Mouse (Mus musculus) MEL (cell line): ENCODE results near the gene Trim2. TPM values are rescaled to one million over a fixed set of nuclear protein-coding genes. Genes with fewer than 3 reads are reported as not detected.
A peak's percentile ranks its signal among the peaks of the same experiment; 100 is the strongest.

Source experiments
- DNase-seq: peaks from one replicate; pipeline ENCODE4 v3.0.0; 2011; ENCODE audit warnings: low read depth, low spot score
- H3K27ac ChIP-seq: 2 replicates; pipeline ENCODE4 v1.5.1; 2012; ENCODE audit warnings: low read depth, mild to moderate bottlenecking, control low read depth, low read length, moderate library complexity; ENCODE audit not compliant: control insufficient read depth
- H3K27me3 ChIP-seq, 2 experiments: fragments of 150-350 bp in 1 of 2; sonication (generic) in 1 of 2; 2 replicates each; pipeline ENCODE4 v1.6.1; 2012; ENCODE audit warnings: low read length in 2 of 2, mild to moderate bottlenecking in 2 of 2, improper control_type of control experiment in 1 of 2, moderate library complexity in 1 of 2; ENCODE audit not compliant: insufficient read depth in 2 of 2, control insufficient read depth in 1 of 2
- H3K36me3 ChIP-seq, 2 experiments: 2 replicates each; pipeline ENCODE4 v1.6.1; 2012 to 2014; ENCODE audit warnings: low read length in 2 of 2, improper control_type of control experiment in 1 of 2, inconsistent platforms in 1 of 2, mild to moderate bottlenecking in 1 of 2; ENCODE audit not compliant: insufficient read depth in 2 of 2, control insufficient read depth in 1 of 2
- H3K4me1 ChIP-seq, 2 experiments: fragments of 150-350 bp in 1 of 2; sonication (generic) in 1 of 2; 2 replicates each; pipeline ENCODE4 v1.6.1; 2012; ENCODE audit warnings: low read length in 2 of 2, improper control_type of control experiment in 1 of 2, mild to moderate bottlenecking in 1 of 2; ENCODE audit not compliant: insufficient read depth in 2 of 2, control insufficient read depth in 1 of 2
- H3K4me3 ChIP-seq, 2 experiments: fragments of 150-350 bp in 1 of 2; sonication (generic) in 1 of 2; 2 replicates each; pipeline ENCODE4 v1.5.1; 2012; ENCODE audit warnings: low read depth in 2 of 2, low read length in 2 of 2, mild to moderate bottlenecking in 2 of 2, moderate library complexity in 2 of 2, control low read depth in 1 of 2, improper control_type of control experiment in 1 of 2; ENCODE audit not compliant: control insufficient read depth in 1 of 2, insufficient read depth in 1 of 2
- H3K79me2 ChIP-seq: 2 replicates; pipeline ENCODE4 v1.6.1; 2012; ENCODE audit warnings: mild to moderate bottlenecking, low read length, moderate library complexity; ENCODE audit not compliant: control insufficient read depth, poor library complexity, insufficient read depth
- H3K9ac ChIP-seq: 2 replicates; pipeline ENCODE4 v1.6.1; 2012; ENCODE audit warnings: low read depth, mild to moderate bottlenecking, control low read depth, low read length, moderate library complexity; ENCODE audit not compliant: control insufficient read depth, poor library complexity, severe bottlenecking
- H3K9me3 ChIP-seq: fragments of 150-350 bp; sonication (generic); replicated peaks from 2 replicates; pipeline ENCODE4 v1.6.1; 2012; ENCODE audit warnings: mild to moderate bottlenecking, low read length, improper control_type of control experiment, moderate library complexity; ENCODE audit not compliant: insufficient read depth
- BHLHE40 ChIP-seq: IDR thresholded peaks from 2 replicates; pipeline ENCODE4 v1.6.1; 2012; ENCODE audit warnings: low read depth, mild to moderate bottlenecking, inconsistent platforms, low read length, improper control_type of control experiment, borderline replicate concordance
- CTCF ChIP-seq, 3 experiments: IDR thresholded peaks in 2 of 3; conservative IDR thresholded peaks in 1 of 3; 2 replicates each; pipeline ENCODE4 v1.5.1; 2011 to 2012; ENCODE audit warnings: low read length in 3 of 3, low read depth in 2 of 3, mild to moderate bottlenecking in 2 of 3, improper control_type of control experiment in 1 of 3, inconsistent platforms in 1 of 3, mixed read lengths in 1 of 3, moderate library complexity in 1 of 3; ENCODE audit not compliant: control insufficient read depth in 1 of 3, insufficient read depth in 1 of 3, poor library complexity in 1 of 3, severe bottlenecking in 1 of 3
- E2F4 ChIP-seq: IDR thresholded peaks from 2 replicates; pipeline ENCODE4 v1.6.1; 2011; ENCODE audit warnings: low read depth, low read length, improper control_type of control experiment, borderline replicate concordance
- ELF1 ChIP-seq: IDR thresholded peaks from 2 replicates; pipeline ENCODE4 v1.6.1; 2014; ENCODE audit warnings: low read depth, mild to moderate bottlenecking, inconsistent platforms, low read length, improper control_type of control experiment, moderate library complexity
- ETS1 ChIP-seq: IDR thresholded peaks from 2 replicates; pipeline ENCODE4 v1.6.1; 2012; ENCODE audit warnings: low read depth, mild to moderate bottlenecking, inconsistent platforms, low read length, improper control_type of control experiment, moderate library complexity
- GATA1 ChIP-seq: IDR thresholded peaks from 2 replicates; pipeline ENCODE4 v1.6.1; 2011; ENCODE audit warnings: low read depth, low read length, improper control_type of control experiment
- MAFK ChIP-seq: IDR thresholded peaks from 2 replicates; pipeline ENCODE4 v1.6.1; 2011; ENCODE audit warnings: low read depth, mild to moderate bottlenecking, low read length, improper control_type of control experiment, borderline replicate concordance
- MAZ ChIP-seq: IDR thresholded peaks from 2 replicates; pipeline ENCODE4 v1.6.1; 2012; ENCODE audit warnings: low read depth, mild to moderate bottlenecking, inconsistent platforms, low read length, improper control_type of control experiment
- MXI1 ChIP-seq: IDR thresholded peaks from 2 replicates; pipeline ENCODE4 v1.6.1; 2011; ENCODE audit warnings: mild to moderate bottlenecking, low read depth, low read length, improper control_type of control experiment
- MYB ChIP-seq: IDR thresholded peaks from 2 replicates; pipeline ENCODE4 v1.6.1; 2011; ENCODE audit warnings: mild to moderate bottlenecking, low read depth, low read length, improper control_type of control experiment
- NELFE ChIP-seq: IDR thresholded peaks from 2 replicates; pipeline ENCODE4 v1.6.1; 2011; ENCODE audit warnings: low read depth, low read length, improper control_type of control experiment
- RAD21 ChIP-seq: IDR thresholded peaks from 2 replicates; pipeline ENCODE4 v1.6.1; 2011; ENCODE audit warnings: mild to moderate bottlenecking, low read depth, low read length, improper control_type of control experiment
- RCOR1 ChIP-seq: IDR thresholded peaks from 2 replicates; pipeline ENCODE4 v1.6.1; 2012; ENCODE audit warnings: low read depth, mild to moderate bottlenecking, inconsistent platforms, low read length, improper control_type of control experiment
- TAL1 ChIP-seq: IDR thresholded peaks from 2 replicates; pipeline ENCODE4 v1.6.1; 2012; ENCODE audit warnings: mild to moderate bottlenecking, inconsistent platforms, low read length, moderate library complexity, mixed read lengths
- TBP ChIP-seq: IDR thresholded peaks from 2 replicates; pipeline ENCODE4 v1.8.0; 2011; ENCODE audit warnings: low read depth, low read length, improper control_type of control experiment
- UBTF ChIP-seq: IDR thresholded peaks from 2 replicates; pipeline ENCODE4 v1.6.1; 2012; ENCODE audit warnings: low read depth, mild to moderate bottlenecking, inconsistent platforms, low read length, improper control_type of control experiment, moderate library complexity, borderline replicate concordance; ENCODE audit not compliant: insufficient read depth
- USF1 ChIP-seq: IDR thresholded peaks from 2 replicates; pipeline ENCODE4 v1.6.1; 2014; ENCODE audit warnings: low read depth, mild to moderate bottlenecking, inconsistent platforms, low read length, improper control_type of control experiment, moderate library complexity
- ZNF384 ChIP-seq: IDR thresholded peaks from 2 replicates; pipeline ENCODE4 v1.6.1; 2012; ENCODE audit warnings: low read depth, mild to moderate bottlenecking, inconsistent platforms, low read length, improper control_type of control experiment
- polyA plus RNA-seq, 2 experiments: library from polyadenylated mRNA; stranded (reverse) in 1 of 2; unstranded in 1 of 2; fragments of >175 nt in 1 of 2; fragments of >200 nt in 1 of 2; gene quantifications; 2 replicates each; pipeline versions ENCODE4 v1.2.1 to v1.2.4; 2012; ENCODE audit warnings: low replicate concordance in 2 of 2, low read depth in 1 of 2; ENCODE audit not compliant: insufficient read length in 2 of 2, insufficient read depth in 1 of 2, missing spikeins in 1 of 2
- total RNA-seq: library from RNA; depleted of rRNA; stranded (reverse); fragments of 300-350 nt; gene quantifications from 2 replicates; pipeline ENCODE4 v1.2.3, GENCODE M21; 2012

The Trim2 gene
- total and polyA plus RNA-seq, 3 experiments = 1.7 to 4.4 TPM; not detected in 1

GRCm38 (mm10) chr3:84135387-84135786, 171.3 kb downstream of the Trim2 start:
- no peaks in the 10 kb centered on the region; a peak in 1 of 4 replicates for H3K36me3 ChIP-seq
- H3K27me3 ChIP-seq = no peaks in the 10 kb centered on the region
- peak; percentile 17 for DNase-seq
- TF ChIP-seq MYB = no peak
- no peak for TF ChIP-seq TBP
- TF ChIP-seq UBTF = no peak
- no peak for TF ChIP-seq GATA1
- TF ChIP-seq ZNF384 = no peak
- H3K79me2 ChIP-seq = no peaks in the 10 kb centered on the region
- no peak overlapping the region for H3K27ac ChIP-seq
- no peak overlapping the region for H3K4me3 ChIP-seq
- H3K9me3 ChIP-seq = no peaks in the 10 kb centered on the region
- H3K9ac ChIP-seq = no peak overlapping the region
- no peaks in the 10 kb centered on the region for H3K4me1 ChIP-seq

GRCm38 (mm10) chr3:84131369-84131768, 175.3 kb downstream of the Trim2 start:
- no peak overlapping the region for H3K4me3 ChIP-seq
- DNase-seq = no peak
- no peaks in the 10 kb centered on the region for H3K79me2 ChIP-seq
- 0 out of 4 replicates have a peak, but pooled peaks cover 0 to 2% of the 10 kb centered on the region in 2 experiments for H3K4me1 ChIP-seq
- H3K27ac ChIP-seq = no peak overlapping the region
- no peak overlapping the region for H3K9ac ChIP-seq
- TF ChIP-seq RCOR1 (no peak), ELF1 (no peak), MXI1 (no peak), ETS1 (no peak), TAL1 (no peak), MAFK (no peak), CTCF (IDR thresholded peaks at IDR 0.05 in 2 of 3, conservative IDR thresholded peaks at IDR 0.05 in 1 of 3; ENCODE audit: control insufficient read depth in 1 of 3, insufficient read depth in 1 of 3, low read depth in 2 of 3, low read length in 3 of 3, poor library complexity in 1 of 3, severe bottlenecking in 1 of 3) (no peak), E2F4 (no peak), RAD21 (no peak), UBTF (no peak), MAZ (no peak), USF1 (no peak), NELFE (no peak), BHLHE40 (no peak)
- H3K27me3 ChIP-seq = no peaks in the 10 kb centered on the region
- H3K36me3 ChIP-seq = no peaks in the 10 kb centered on the region
- H3K9me3 ChIP-seq = no peaks in the 10 kb centered on the region
